Mouse (Mus musculus) brain, embryonic 14.5 days (tissue): ENCODE data around the gene Sema4g.

Experiments used
- CTCF ChIP-seq: fragments of 200-500 bp; IDR thresholded peaks from 2 replicates; pipeline ENCODE4 v1.5.1; 2012; ENCODE audit warnings: inconsistent platforms, mild to moderate bottlenecking, moderate library complexity, borderline replicate concordance; ENCODE audit not compliant: insufficient read depth, insufficient read length; ENCODE audit errors: extremely low read depth
- POLR2A ChIP-seq: fragments of 200-500 bp; IDR thresholded peaks from 2 replicates; pipeline ENCODE4 v1.6.1; 2012; ENCODE audit warnings: mild to moderate bottlenecking, inconsistent platforms, borderline replicate concordance; ENCODE audit not compliant: poor library complexity, insufficient read depth, insufficient read length, severe bottlenecking; ENCODE audit errors: extremely low read depth

DNA sequence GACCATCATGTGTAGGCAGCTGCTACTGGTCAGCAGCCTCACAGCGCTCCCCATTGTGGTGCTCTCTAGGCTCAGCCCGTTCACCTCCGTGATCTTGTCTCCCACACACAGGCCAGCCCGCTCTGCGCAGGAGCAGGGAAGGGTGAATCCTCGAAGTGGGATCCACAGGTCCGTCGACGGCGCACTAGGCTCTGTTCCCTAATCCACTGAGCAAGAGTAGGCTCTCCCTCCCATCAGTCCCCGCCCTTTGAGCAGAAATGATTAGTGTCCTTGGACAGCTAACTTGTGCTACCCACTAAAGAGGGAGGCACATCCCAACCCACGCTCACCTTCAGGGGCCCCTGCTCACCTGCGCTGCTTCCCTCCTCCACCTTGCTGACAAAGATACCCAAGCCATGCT is 51.3 kb downstream of the Sema4g start:
- TF ChIP-seq POLR2A (no peak), CTCF (no peak)
